Mouse (Mus musculus) adrenal gland, postnatal 14 days (tissue): ENCODE measurements at regions not wholly inside any gene's neighbourhood (a gene's known extent, or its start where the extent isn't known, plus 50 kb on each side); places are given as distances from the start of the nearest gene placed in this dataset.

Experiments
- DNase-seq: peaks from one replicate; pipeline ENCODE4 v3.0.0; 2021; ENCODE audit warnings: mixed read lengths

DNA sequence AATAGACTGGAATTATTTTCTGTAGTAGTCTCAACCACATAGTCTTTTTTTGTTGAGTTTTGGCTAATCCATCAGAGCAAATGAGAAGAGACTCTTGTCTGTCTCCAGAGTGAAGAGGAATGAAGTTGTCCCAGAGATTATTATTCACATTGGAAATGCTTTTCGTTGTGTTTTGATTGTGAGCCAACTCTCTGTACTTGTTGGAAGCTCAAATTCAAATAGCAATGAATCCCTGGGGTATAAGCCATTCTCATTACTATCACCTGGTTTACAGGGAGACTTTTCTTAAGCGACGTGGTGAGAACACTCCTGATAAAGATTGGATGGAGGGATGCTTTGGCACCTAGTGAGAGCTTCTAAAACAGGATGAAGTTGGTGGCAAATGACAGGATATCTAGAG is 459.3 kb upstream of the Jag1 start:
- no peak for DNase-seq

DNA sequence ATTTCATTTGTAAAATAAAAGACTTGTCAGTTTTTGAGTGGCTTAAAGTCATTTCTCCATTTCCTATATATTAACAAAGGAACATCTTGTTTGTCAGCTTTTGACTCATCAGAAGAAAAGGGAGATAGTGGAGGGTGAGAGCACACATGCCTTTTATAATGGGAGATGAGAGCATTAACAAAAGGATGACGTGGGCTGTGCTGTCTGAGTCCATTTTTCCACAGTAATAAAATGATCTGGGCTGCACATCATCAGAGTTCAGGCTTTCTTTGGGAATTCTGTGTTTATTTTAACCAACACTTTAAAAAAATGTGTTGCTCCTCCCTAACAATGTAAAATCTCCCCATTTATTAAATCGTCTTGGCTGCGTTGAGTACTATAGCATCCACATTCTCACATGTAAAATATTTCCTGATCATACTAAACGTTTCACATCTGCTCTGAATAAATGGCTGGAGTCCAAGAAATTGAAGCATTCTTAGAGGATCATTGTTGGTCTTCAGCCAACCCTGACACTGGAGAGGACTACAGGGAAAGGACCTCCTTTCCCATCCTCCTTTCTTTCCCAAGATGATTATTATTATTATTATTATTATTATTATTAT is 458.5 kb upstream of the Jag1 start:
- DNase-seq, result no peak

DNA sequence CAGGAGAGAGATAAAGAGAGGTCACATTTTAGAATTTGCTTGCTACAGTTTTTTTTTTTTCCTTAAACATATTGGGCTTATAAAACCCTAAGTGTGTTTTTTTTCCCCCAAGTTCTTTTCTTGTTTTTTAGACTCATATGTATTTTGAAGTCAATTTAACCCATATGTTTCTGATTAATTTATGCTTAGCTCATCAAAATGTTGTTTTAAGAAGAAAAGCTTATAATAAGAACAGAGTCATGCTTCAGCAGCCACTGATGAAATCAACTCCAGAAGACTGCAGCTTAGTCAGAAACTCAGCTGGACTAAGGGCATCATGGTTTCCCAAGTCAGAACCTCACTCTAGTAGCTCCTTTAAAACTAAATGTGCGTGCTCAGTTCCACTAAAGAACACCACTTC is 454.7 kb upstream of the Jag1 start:
- DNase-seq, result no peak

DNA sequence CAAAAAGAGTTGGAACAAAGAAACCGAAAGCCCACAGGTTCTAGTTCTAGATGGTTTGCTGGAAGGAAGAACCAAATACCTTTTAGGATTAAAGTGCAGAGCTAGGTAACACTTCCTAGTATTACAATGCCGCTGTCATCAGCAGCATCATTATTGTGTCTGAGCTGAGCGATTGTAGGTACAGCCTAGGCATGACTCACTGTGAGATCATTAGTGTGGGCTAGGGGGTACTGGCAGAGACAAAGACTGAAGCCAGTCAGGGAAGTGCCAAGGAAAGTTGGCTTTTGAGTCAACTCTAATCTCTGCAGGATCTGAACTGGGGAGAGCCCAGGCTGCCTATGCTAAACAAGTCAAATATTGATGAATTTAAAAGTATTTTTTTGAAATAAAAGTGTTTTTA is 450.2 kb upstream of the Jag1 start:
- DNase-seq, result no peak

DNA sequence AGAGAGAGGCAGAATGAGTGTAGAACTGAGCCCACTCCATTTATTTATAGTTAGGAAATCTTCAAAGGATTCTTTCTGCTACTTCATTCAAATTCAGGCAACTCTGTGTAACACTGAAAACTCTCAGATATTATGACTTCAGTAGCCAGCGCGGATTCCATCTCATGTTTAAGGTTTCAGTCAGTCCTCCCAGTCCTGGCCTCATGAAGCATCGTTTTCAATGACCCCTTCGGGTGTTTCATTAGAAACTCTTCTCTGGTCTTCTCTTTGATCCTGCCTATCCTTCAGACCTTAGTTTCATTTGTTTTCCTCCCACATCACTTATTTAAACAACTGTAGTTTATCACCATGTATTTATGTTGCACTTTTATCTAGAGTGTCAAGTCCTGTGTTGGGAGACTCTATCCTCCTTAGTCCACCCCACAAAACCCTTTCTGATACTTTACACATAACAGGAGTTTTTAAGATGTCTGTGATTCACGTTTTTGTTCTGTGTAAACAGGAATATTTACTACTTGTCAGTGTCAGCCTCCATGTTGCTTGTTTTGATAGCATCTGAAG is 447.7 kb upstream of the Jag1 start:
- no peak for DNase-seq

DNA sequence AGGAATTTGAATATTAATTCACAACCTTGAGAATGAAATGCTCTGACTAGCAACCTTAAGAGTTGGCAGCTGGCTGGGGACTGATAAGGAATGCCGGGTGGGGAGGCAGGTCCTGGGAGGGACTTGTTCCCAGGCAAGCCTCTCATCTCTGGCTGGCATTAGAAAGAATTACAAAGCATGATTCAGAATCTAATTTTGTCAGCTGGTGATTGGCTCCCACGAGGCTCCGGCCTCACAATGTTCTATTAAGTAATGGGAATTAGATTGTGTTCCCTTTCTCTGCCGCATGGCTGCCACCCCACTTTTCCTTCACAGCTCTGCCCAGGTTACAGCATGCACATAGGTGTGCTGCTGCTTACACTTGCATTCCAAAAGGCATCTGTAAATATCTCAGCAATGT is 443.9 kb upstream of the Jag1 start:
- DNase-seq, result peak; percentile 20

DNA sequence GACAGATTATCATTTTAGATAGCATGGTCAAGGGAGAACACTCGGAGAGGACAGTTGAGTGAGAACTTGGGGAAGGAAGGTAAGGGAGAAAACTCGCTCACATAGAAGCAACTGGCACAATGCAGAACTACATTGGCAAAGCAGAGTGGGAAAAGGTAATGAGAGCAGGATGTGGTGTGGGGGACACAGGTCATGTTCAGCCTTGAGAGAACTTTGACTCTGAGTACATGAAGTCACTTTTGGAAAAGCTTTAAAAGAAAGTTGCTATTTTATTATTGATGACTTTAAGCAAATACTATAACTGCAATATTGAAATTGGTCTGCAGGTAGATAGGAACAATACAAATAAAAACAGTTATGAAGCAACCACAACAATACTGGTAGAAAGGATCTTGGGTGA is 437.4 kb upstream of the Jag1 start:
- DNase-seq, result no peak

DNA sequence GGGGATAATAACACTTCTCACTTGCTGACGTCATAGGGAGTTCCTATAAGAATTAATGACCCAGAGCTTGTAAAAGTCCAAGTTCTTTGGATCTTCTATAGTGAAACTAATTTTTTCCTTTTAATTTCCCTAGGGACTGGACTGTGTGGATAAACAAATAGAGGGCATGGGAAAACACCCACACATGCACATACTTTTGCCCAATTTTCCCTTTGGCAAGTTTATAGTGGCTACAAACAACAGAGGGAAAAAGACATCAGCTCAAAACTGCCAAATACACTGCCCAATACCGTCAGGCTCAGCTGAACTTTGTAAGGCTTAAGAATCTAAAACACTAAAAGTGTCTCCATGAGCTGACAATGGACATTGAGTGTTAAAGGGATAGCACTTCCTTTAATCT is 420.1 kb upstream of the Jag1 start:
- no peak for DNase-seq

DNA sequence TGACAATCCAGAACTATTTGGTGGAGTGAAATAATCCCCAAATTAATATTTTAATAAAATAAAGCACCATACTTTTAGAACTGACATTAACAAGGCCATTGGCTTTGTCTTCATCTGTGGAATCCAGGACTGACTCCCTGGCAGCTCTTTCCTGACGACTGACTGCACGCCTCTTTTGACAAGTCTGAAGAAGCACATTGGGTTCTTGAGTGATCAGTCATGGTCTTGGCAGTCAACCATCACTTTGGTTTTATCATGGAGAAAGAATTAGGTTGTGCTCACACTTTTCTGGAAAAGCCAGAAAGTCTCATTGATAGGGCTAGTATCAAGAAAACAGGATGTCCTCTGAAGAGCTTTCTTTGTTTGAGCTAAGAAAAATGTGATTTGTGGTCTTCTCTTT is 399.8 kb upstream of the Jag1 start:
- no peak for DNase-seq

DNA sequence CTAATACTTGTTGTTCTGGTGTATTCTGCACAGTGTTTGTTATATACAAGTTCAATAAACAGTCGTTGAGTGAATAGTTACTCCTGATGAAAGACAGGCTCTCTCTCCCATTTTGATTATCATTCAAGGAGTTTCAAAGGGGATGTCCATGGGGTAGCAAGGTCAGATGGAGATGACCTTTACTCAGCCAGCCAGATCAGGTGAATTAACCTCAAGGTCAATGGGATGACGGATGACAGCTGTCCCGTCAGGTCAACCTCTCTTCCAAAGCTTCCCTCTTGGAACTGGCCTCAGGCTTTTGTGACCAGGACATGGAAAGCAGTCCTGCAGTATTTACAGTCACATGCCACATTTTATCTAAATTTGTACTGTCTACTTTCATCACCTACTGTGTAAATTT is 398.6 kb upstream of the Jag1 start:
- DNase-seq, result no peak

DNA sequence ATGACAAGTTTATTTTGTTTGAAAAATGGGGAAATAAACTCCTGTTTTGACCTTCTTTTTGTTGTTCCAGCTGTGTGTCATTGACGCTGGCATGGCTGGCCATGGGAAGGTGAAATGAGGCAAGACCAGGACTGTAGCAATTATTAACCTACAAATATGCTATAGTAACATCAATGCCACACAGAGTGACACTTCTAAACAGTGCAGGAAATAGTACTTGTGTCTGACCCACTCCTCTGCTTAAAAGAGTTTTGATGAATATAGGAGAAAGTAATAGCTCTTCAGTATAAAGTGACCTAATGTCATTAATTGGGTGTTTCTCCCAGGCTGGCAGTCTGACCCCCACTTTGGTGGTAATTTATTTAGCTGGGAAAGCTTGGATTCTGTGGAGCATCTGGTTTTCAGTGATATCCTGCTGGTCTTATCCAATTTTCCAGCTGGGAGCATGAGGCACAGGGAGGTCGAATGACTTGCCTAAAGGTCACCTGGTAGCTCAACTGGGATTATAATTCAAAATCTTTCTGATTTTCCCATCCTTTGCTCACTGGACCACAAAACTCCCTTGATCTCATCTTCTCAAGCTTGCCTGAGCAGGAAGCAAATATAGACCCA is 397.6 kb upstream of the Jag1 start:
- peak; percentile 13 for DNase-seq

DNA sequence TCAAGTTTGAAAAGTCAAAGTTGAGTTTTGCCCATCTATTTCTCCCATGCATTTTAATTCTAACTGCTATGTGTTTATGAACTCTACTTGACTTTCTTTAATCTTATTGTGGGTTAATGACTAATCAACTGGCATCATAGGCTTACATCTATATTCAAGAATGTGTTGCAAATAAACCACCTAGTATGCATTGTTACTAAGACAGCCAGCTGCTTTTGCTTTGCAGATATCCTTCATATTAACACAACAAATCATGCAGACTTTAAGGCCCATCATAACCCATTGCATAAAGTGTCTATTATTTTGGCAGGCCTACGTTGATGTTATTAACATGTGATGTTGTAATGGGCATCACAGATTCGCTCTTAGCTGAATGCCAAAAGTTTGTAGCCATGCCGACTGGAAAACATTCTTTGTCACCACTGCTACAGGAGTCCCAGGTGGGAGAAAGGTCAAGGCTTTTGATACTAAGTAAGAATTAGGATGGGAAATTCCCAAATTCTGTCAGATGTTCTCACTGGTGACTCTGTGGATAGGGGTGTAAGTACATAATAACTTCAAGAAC is 394.3 kb upstream of the Jag1 start:
- DNase-seq, result no peak

DNA sequence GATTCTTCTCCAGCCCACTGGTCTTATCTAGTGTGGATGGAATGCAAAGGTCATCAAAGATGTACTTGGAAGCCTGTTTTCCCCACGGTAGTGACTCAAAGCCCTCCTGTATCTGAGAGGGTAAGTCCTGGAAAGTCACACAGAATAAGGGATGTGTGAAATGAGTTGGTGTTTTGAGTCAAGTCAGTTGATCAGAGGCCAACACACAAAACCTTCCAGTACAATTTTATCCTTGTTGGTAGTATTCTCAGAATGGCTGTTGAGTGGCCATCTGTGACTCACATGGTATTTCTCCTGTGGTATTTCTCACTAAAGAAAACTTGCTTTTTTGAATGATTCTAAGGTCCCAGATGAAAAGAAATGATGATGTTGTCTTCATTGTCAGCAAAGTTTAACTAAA is 384.8 kb upstream of the Jag1 start:
- no peak for DNase-seq

DNA sequence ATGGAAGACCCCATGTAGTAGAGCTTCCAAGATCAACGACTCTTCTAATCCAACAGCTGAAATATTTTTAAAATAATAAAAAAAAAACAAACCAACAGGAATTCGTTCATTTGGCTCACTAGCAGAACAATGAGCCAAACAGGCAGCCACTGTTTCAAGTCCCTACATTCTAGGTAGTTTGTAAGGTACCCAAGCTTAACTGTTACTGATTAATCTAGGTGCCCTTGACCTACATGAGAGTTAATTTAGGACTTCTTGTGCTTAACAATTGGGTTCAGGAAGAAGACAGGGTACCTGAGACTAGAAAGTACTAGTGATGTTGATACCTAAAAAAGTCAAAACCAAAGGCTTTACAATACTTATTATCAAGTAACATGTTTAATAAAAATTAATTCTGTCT is 381.2 kb upstream of the Jag1 start:
- DNase-seq, result no peak

DNA sequence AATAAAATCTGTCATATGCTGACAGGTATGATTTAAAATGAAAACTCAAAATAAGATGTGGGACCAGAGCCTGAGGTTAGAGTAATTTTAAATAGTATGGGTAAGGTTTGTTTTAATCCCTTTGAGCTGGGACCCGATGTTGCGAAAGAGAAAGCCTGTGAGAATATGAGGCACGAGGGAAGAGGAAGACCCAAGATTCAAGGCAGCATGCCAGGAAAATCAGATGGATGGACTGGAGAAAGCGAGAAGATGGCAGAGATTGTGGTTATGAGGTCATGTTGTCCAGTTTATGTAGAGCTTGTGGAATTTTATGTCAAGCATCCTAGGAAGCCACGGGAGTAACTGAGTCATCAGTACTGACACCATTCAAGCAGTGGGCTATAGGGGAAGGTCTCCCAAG is 377.2 kb upstream of the Jag1 start:
- no peak for DNase-seq

DNA sequence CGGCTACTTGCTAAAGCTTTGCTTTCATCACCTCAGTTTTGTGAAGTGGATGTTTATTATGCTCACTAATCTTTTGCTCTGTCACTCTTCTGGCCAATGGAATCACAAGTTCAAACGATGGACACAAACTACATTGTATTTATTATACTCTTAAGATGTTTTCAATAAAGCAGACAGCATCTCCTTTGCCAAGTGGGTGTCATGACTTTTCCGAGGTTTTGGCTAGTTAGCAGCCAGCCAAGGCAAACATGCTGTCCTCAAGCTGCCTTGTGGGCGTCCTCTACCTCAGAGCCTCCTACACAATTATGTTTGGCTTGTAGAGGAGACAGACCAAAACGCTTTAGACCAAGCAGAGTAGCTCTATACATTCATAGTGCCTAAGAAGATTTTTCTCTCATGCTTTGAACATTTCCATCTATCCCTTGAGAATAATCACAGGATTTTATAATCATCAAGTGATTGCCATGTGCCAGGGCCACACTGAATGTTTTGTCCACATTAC is 372.8 kb upstream of the Jag1 start:
- no peak for DNase-seq

DNA sequence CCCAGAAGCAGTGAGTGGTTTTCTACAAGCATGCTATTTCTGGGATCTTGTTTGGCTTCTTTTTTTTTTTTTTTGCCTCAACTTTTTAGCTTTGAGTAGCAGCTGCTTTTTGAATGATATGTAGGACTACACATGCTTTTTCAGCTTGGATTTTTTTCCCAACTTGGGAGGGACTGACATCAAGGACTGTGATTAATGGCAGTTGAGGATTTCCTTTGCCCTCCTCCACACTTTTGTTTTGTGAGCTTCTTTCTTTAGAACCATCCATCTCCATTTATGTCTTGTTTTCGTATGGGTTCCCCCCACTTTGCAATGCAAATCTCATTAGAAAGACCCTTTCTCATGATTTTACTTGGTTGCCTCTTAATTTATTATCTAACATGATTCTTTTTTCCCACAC is 352.3 kb upstream of the Jag1 start:
- DNase-seq, result no peak

DNA sequence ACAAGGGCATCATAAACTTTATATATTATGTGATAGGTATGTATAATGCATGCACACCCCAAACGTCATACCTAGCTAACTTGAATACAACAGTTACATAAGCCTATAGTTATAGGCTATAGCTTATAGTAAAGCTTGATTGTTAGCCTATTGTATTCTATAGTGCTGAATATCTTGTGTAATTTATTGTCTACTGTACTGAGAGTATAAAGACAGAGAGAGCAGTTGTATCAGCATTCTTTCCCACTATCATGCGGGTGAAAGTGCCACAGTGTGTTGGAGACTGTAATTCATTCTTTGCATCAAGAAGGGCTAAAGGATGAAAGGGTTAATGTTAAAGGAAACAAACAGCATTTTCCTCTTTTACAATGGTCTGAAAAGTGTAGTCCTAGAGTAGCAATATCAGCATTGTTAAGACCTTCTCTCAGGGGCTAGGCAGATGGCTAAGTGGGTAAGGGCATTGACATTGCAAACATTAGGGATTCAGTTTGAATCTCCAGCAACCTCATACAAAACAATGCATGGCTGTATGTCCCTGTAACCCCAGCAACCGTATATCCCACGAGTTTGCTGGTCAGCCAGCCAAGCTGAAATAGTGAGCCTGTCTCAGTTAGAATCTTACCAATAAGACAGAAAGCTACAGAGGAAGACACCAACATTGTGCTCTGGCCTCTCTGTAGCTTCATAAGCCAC is 340.8 kb upstream of the Jag1 start:
- no peak for DNase-seq

DNA sequence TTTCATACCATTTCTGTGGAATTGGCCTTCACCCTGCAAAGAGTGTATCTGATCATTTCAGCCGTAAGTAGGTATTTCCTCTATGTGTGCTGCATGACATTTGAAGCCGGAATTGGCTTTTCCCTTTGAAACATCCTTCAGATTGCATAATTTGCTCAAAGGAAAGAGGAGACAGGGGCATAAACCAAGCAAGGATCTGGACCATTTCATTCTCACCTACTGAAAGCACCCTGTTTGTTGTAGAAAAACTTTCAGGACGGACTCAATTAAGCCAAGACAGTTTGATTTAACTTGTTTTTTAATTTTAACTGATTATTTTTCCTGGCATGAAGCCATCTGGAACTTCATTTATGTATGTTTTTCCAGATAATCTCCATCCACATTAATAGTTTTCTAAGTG is 340.0 kb upstream of the Jag1 start:
- no peak for DNase-seq

DNA sequence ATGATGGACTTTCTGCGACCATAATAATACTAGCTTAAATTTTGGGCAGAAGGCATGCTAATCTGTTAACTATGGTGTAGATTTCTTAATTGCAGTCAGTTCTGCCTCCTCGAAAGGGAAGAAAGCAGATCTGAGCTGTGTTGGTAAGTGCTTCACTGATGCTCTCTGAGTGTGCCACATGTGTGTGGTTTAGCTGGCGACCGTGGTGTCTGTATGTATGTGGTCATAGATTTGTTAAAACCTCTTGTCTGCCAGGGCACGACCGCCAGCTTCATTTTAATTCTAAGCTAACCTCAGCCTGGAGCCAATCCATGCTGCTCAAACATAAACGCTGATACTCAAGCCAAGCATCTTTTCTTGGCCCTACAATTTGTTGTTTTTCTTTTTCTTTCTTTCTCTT is 330.5 kb upstream of the Jag1 start:
- no peak for DNase-seq

DNA sequence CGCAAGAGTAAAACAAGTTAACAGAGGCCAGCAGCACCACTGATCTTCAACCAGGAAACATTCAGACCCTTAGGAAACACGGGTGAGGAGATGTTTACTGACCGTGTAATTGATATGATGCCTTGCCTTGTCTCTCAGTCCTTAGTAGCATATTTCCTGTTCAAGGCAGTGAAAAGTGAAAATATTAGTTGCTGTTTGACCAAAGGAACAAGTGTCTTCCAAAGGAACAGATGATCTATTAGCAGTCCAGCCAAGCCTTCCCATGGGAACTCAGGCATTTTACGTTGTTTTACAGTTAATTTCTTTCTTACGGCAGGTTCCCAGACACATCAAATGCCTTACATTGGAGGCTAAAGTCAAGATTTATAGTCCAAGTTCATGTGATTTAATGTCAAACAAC is 321.3 kb upstream of the Jag1 start:
- DNase-seq, result no peak

DNA sequence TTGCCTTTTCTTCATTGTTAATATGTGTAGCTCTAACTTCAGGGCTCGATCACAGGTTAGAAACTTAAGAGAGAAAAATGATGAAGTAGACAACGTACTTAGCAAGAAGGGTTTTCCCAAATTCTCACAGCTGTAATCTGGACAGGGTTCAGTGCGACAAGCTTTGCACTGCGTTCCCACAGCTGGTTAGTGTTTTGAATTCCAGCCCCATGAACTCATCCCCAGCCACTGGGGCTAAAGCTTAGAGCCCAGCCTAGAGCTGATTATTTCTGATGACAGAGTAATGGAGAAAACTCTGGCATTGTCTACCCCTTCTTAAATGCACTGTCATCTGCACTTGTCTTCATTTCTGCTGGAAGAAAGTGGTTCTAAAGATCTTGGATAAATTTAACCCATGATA is 319.7 kb upstream of the Jag1 start:
- DNase-seq, result no peak

DNA sequence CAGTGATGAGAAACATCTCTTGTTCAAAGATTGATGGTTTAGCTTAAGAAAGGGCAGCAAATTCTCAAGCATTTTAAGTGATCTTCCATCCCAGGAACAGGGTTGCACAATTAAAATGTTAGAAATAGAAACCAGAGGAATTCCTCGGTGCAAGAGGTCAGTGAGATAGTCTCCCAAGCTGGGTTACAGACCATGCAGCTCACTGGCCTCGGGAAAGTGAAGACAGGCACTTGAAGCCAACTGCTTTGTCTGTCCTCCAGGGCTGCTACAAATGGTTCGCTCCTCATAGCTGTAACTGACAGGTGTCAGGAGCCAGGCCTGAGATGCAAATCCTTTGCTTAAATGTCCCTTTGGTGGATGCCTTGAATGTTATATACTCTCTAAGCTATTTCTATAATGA is 306.2 kb upstream of the Jag1 start:
- DNase-seq, result no peak
